Mouse (Mus musculus): Measurements from ENCODE around the gene Ctla4.

The Ctla4 gene

GRCm38 (mm10) chr1:60961080-60961479, 74.3 kb downstream of the Ctla4 start:
- 14% methylated on average over 4 of the region's 4 CpGs for WGBS

GRCm38 (mm10) chr1:60962095-60962494, 75.3 kb downstream of the Ctla4 start:
- WGBS, result 86% methylated on average over 4 of the region's 4 CpGs

All from cerebral cortex, adult 2 months (tissue).